Mouse (Mus musculus) limb, embryonic 13.5 days (tissue): Measurements from ENCODE around the gene Appl2. TPM values are rescaled to one million over a fixed set of nuclear protein-coding genes. Genes with fewer than 3 reads are reported as not detected.
"Not testable (repeated sequence)": the region's sequence is repeated elsewhere in the genome, so short reads cannot be mapped to it uniquely, and the experiment has no call there.

ENCODE experiments used
- ATAC-seq: fragments of 200-750 bp; cut with Nextera tagmentation; 2 replicates; pipeline ENCODE4 v1.8.0; 2017; ENCODE audit warnings: low read depth, moderate number of reproducible peaks, moderate TSS enrichment; ENCODE audit not compliant: low FRiP score
- H3K27ac ChIP-seq: fragments of 300-500 bp; sonication (generic); 2 replicates; pipeline ENCODE4 v1.5.1; 2015; ENCODE audit warnings: inconsistent platforms, mild to moderate bottlenecking, moderate library complexity
- H3K27me3 ChIP-seq: fragments of 300-500 bp; sonication (generic); 2 replicates; pipeline ENCODE4 v1.6.1; 2015; ENCODE audit warnings: mild to moderate bottlenecking, inconsistent platforms
- H3K36me3 ChIP-seq: fragments of 300-500 bp; sonication (generic); 2 replicates; pipeline ENCODE4 v1.6.1; 2015; ENCODE audit warnings: inconsistent platforms, mild to moderate bottlenecking, moderate library complexity
- H3K4me1 ChIP-seq: fragments of 300-500 bp; sonication (generic); 2 replicates; pipeline ENCODE4 v1.6.1; 2015; ENCODE audit warnings: inconsistent platforms
- H3K4me2 ChIP-seq: fragments of 300-500 bp; sonication (generic); replicated peaks from 2 replicates; pipeline ENCODE4 v1.6.1; 2015; ENCODE audit warnings: inconsistent platforms, mild to moderate bottlenecking, moderate library complexity
- H3K4me3 ChIP-seq: fragments of 300-500 bp; sonication (generic); 2 replicates; pipeline ENCODE4 v1.5.1; 2015; ENCODE audit warnings: moderate library complexity, mild to moderate bottlenecking, inconsistent platforms
- H3K9ac ChIP-seq: fragments of 300-500 bp; sonication (generic); 2 replicates; pipeline ENCODE4 v1.6.1; 2015; ENCODE audit warnings: mild to moderate bottlenecking, inconsistent platforms
- H3K9me3 ChIP-seq: fragments of 300-500 bp; sonication (generic); 2 replicates; pipeline ENCODE4 v1.6.1; 2016; ENCODE audit warnings: inconsistent platforms
- WGBS: fragments of 180-500 bp; shearing (Covaris S2); methylation state at CpG from one replicate; pipeline ENCODE4 v1.1.7; 2015; 5-methylcytosine and 5-hydroxymethylcytosine counted together
- polyA plus RNA-seq: library from polyadenylated mRNA; unstranded; fragments of >200 nt; fragmentation: Nextera tagmentation; extraction: Ambion mirVana; gene quantifications from 2 replicates; pipeline ENCODE4 v1.2.1, GENCODE M21; 2015

Appl2 gene
- 67.8 and 69.7 TPM in 2 replicates for polyA plus RNA-seq

DNA sequence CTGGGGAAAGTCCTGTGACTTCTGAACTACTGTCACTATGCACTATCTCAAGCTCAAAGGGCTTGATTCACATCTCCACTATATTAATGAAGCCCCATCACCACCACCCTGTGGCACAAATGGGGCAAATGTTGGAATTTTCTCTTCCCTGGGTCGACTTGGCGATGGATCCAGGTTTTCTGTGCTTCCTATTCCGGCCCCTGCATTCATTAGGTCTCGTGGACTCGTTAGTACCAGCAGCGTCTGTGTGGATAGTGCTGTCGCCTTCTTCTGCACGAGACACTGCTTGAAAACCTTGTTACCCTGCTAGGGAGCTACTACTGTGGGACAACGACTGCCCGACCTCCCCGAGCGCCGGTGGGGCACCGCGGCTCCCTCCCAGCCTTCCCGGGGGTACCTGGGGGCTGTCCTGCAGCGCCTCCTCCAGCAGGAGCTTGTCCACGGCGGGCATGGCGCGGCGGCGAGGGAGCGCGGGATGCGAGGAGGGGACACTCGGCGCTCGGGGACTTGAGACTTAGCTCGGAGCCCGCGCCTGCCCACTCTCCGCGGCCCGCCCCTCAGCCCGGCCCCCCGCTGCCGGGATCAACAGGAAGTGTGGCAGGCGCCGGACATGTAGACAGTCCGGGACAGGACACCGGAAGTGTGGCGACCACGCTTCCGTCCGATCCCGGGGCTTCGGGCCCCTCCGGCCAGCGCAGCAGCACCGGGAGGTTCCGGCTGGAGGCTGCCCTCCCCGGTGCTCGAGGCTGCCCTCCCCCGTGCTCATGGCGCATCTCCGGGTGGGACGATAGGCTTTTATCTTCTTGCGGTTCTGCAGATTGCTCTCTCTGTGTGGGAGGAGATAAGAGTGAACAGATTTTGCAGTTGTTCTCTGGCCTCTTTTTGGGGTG is at the start of gene Appl2:
Appl2 (minus strand) TSS at position 608 of the 890 bp plus-strand sequence.
- peak within 1 kb of the TSS; percentile 70 for H3K4me2 ChIP-seq
- H3K9me3 ChIP-seq: no peaks in the 10 kb centered on the region
- whole genome bisulfite sequencing: under 1% methylated on average over 50 of the region's 59 CpGs

DNA sequence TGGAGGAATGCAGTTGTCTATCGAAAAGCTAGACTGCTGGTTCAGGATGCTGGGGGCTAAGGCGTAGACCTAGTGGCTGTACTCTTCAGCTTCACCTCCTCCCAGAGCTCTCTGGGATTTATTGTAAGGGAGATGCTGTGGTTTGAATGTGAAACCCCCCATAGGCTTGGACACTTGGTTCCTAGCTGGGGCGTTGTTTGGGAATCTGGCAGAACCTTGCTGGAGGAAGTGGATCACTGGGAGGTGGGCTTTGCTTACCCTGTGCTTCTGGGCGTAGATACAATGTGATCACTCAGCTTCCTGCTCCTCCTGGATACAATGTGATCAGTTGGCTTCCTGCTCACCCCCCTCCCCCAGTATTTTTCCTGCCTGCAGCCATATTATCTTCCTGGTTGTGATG is 47.7 kb upstream of the Appl2 start:
- Histone ChIP-seq H3K27me3 (no peaks in the 10 kb centered on the region), H3K9me3 (no peaks in the 10 kb centered on the region), H3K9ac (no peak overlapping the region), H3K36me3 (no peaks in the 10 kb centered on the region), H3K27ac (no peak overlapping the region), H3K4me2 (no peak overlapping the region), H3K4me1 (no peaks in the 10 kb centered on the region), H3K4me3 (no peak overlapping the region)
- ATAC-seq: no peak
- 87% methylated on average over 4 of the region's 4 CpGs for WGBS

More for the DNA sequence above, at the start of gene Appl2:
- H3K27ac ChIP-seq: peak within 1 kb of the TSS; percentile 74
- peak within 1 kb of the TSS; percentile 86 for H3K4me3 ChIP-seq
- peak within 1 kb of the TSS; percentile 86 for H3K9ac ChIP-seq
- no peaks in the 10 kb centered on the region for H3K27me3 ChIP-seq
- ATAC-seq: peak; percentile 98
- no peaks in the 10 kb centered on the region for H3K36me3 ChIP-seq
- peaks cover 27% of the 10 kb centered on the region for H3K4me1 ChIP-seq

DNA sequence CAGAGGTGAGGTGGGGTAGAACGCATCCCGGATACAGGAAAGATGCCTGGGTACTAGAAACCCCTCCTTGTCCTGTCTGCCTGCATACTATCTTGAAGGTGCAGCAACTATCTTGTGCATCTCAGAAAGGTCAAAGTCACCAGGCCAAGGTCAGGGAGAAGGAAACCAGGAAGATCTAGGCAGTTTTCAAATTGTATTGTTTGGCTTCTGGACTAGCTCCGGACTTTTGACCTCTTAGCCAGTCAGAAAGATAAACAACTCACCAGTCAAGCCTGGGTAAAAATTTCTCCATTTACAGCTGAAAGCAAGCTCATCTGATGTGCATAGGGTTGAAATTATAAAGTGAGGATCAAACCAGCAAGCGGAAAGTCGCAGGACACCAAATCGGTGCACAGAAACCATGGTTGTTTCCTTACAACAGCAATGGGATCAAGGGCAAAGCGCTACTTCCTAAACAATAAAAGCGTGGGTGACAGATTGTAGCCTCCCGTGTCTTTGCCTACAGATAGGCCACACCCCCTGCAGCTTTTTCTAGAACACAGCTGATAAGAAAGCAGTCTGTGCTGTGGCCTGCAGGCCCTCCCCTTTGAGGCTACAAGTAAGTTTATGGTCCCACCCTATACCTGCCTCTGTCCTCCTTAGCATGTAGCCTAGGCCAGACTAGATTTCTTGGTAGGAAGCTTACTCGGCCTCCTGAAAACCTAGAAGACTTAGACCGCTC is 43.8 kb upstream of the Appl2 start:
- no peak overlapping the region for H3K27ac ChIP-seq
- ATAC-seq: no peak
- H3K4me1 ChIP-seq: no peaks in the 10 kb centered on the region
- no peak overlapping the region for H3K4me2 ChIP-seq
- H3K36me3 ChIP-seq: no peaks in the 10 kb centered on the region
- no peak overlapping the region for H3K9ac ChIP-seq
- no peak overlapping the region for H3K4me3 ChIP-seq
- H3K9me3 ChIP-seq: no peaks in the 10 kb centered on the region
- WGBS: 87% methylated on average over 11 of the region's 11 CpGs
- no peaks in the 10 kb centered on the region for H3K27me3 ChIP-seq

DNA sequence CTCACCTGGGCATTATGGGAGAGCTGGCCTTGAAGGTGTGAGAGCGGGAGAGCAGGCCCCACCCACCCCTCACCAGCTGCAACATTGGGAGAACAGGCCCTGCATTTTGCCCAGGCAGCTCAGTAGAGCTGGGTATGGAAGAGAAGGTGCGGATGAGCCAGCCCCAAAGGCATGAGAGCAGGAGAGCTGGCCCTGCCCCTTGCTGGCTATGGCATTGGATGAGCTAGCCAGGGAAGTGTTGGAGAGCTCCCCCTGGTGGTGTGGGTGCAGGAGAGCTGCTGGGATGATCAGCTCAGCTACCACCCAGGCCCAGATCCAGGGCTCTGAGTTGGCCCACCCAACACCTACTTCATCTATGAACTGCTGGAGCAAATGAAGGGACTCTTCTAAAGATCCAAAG is 39.7 kb upstream of the Appl2 start:
- 87% methylated on average over 2 of the region's 2 CpGs for WGBS
- ATAC-seq: no peak
- Histone ChIP-seq H3K27ac (no peak overlapping the region), H3K27me3 (no peaks in the 10 kb centered on the region), H3K4me2 (no peak overlapping the region), H3K36me3 (no peaks in the 10 kb centered on the region), H3K4me3 (no peak overlapping the region), H3K9me3 (no peaks in the 10 kb centered on the region), H3K4me1 (no peaks in the 10 kb centered on the region), H3K9ac (no peak overlapping the region)

DNA sequence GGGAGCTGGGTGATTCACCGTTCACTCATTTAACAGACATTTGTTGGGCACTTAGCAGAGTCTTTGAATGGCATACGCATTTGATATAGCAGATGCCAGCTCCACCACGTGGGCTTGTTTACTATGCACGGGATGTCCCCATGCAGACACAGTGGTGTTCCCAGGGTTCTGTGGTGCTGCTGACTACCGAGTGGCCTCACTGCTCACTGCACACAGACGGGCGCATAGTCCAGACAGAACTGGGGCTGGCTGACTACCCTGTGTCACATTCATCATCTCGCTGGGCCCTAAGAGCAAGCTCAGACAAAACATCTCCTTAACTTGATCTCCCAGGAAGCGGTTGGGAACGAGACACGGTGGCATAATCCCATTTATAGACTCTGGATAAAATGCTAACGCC is 32.8 kb upstream of the Appl2 start:
- no peak overlapping the region for H3K4me3 ChIP-seq
- H3K9me3 ChIP-seq: no peaks in the 10 kb centered on the region
- H3K4me2 ChIP-seq: no peak overlapping the region
- WGBS: 85% methylated on average over 12 of the region's 12 CpGs
- H3K9ac ChIP-seq: no peak overlapping the region
- H3K4me1 ChIP-seq: no peaks in the 10 kb centered on the region
- H3K27ac ChIP-seq: no peak overlapping the region
- no peak for ATAC-seq
- H3K36me3 ChIP-seq: no peaks in the 10 kb centered on the region
- H3K27me3 ChIP-seq: no peaks in the 10 kb centered on the region

DNA sequence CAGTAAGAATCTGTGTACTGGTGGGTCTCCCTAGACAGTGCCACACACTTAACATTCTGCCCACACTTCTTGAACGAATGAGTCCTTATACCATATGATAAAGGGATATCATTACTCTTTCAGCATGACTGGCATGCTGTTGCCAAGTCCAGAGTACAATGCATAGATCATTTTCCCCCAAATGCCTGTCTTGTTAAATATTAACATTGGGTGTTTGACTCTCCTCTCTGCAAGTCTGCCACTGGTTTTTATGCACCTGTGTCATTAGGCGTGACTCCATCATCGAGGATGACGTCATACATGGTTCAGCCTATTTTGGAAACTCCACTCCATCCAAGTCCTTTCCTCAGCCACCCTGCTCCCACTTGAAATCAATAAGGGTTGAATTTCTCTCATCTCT is 18.0 kb upstream of the Appl2 start:
- Histone ChIP-seq H3K9me3 (no peaks in the 10 kb centered on the region), H3K4me2 (no peak overlapping the region), H3K4me3 (no peak overlapping the region), H3K36me3 (no peaks in the 10 kb centered on the region), H3K27me3 (no peaks in the 10 kb centered on the region), H3K27ac (no peak overlapping the region), H3K4me1 (peaks cover 9% of the 10 kb centered on the region), H3K9ac (no peak overlapping the region)
- 90% methylated on average over 4 of the region's 4 CpGs for WGBS
- no peak for ATAC-seq

DNA sequence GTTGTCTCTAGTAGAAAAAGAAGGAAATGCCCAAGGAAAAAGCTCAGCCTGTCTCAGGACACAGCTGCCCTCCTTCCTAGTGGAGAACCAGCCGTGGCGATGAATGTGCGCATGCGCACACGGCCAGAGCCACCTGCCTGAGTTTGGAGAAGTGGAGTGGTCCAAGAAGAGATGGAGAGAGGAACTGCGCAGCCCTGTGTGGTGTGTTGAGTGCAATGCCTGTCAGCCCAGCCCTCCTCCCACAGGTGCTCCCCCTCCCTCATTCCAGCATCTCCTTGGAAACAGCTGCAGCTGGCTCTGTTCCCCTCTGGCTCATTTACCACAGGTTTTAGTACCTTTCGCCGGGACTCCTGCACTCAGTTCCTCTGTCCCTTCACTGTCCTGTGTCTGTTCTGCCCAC is 13.4 kb upstream of the Appl2 start:
- ATAC-seq: peak; percentile 54
- Histone ChIP-seq H3K4me2 (no peak overlapping the region), H3K36me3 (no peaks in the 10 kb centered on the region), H3K4me3 (no peak overlapping the region), H3K9me3 (no peaks in the 10 kb centered on the region), H3K27me3 (no peaks in the 10 kb centered on the region), H3K27ac (no peak overlapping the region), H3K4me1 (peaks cover 13% of the 10 kb centered on the region), H3K9ac (no peak overlapping the region)
- 48% methylated on average over 8 of the region's 8 CpGs for WGBS

DNA sequence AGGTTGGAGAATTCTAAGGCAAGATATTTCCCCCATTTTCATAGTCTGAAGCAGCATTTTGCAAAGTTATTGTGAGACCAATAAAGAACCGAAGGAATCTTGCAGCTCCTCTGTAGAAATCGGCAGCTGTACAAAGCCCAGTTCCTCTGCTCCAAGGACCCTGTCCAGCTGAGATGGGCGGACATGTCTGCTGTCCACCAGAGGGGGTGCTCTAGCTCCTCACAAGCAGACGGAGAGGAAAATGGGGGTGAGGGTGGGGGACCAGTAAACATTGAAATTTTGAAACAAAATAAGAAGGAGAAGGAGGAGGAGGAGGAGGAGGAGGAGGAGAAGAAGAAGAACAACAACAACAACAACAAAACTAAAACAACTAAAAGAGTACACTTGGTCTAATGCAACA is 12.1 kb upstream of the Appl2 start:
- Histone ChIP-seq H3K27me3 (no peaks in the 10 kb centered on the region), H3K4me3 (no peak overlapping the region), H3K4me2 (no peak overlapping the region), H3K36me3 (no peaks in the 10 kb centered on the region), H3K9ac (no peak overlapping the region), H3K27ac (no peak overlapping the region), H3K9me3 (no peaks in the 10 kb centered on the region), H3K4me1 (peaks cover 13% of the 10 kb centered on the region)
- WGBS: 65% methylated on average over 4 of the region's 4 CpGs
- ATAC-seq: no peak

DNA sequence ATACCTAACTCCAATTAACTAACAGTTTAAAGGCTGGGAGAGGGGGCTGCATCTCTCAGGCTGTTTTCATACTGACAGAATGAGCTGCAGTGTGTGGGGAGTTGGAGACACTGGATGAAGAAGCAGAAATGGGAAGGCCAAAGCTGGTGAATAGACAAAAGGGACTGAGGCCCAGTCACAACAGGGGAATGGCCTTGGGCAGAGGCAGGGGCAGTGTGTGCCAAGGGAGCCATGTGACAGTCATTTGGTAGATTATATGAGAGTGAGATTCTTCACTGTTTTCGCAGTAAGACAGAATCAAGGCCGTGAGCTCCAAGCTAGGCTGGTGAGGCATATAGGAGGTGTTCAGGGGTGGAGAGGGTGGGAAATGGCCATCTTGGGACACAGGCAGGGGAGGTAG is 6.1 kb upstream of the Appl2 start:
- no peak overlapping the region for H3K4me3 ChIP-seq
- H3K27me3 ChIP-seq: no peaks in the 10 kb centered on the region
- no peaks in the 10 kb centered on the region for H3K36me3 ChIP-seq
- no peak overlapping the region for H3K9ac ChIP-seq
- H3K4me2 ChIP-seq: no peak overlapping the region
- H3K9me3 ChIP-seq: no peaks in the 10 kb centered on the region
- 91% methylated on average over 2 of the region's 2 CpGs for WGBS
- H3K27ac ChIP-seq: no peak overlapping the region
- H3K4me1 ChIP-seq: no peaks in the 10 kb centered on the region
- no peak for ATAC-seq

DNA sequence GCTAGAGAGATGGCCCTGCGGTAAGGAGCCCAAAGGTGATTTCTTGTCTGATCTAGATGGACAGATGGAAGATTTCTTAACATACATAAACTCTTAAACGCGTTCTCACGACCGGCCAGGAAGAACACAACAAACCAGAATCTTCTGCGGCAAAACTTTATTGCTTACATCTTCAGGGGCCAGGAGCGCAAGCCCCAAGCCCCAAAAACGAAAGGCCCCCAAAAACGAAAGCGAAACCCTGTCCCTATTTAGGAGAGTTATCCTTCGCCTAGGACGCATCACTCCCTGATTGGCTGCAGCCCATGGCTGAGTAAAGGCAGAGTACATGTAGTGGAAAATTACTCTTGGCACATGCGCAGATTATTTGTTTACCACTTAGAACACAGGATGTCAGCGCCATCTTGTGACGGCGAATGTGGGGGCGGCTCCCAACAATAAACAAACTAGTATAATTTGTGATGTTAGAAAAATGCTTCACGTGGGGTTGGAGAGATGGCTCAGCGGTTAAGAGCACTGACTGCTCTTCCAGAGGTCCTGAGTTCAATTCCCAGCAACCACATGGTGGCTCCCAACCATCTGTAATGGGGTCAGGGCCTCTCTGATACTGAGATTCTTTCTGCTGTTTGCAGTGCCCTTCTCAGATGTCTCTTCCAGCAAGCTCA is 3.8 kb upstream of the Appl2 start:
- H3K27me3 ChIP-seq, H3K4me3 ChIP-seq, H3K4me2 ChIP-seq, H3K9me3 ChIP-seq, H3K9ac ChIP-seq, H3K27ac ChIP-seq, H3K36me3 ChIP-seq, ATAC-seq: not testable (repeated sequence)
- WGBS: 93% methylated on average over 19 of the region's 19 CpGs
- H3K4me1 ChIP-seq: peaks cover 12% of the 10 kb centered on the region

DNA sequence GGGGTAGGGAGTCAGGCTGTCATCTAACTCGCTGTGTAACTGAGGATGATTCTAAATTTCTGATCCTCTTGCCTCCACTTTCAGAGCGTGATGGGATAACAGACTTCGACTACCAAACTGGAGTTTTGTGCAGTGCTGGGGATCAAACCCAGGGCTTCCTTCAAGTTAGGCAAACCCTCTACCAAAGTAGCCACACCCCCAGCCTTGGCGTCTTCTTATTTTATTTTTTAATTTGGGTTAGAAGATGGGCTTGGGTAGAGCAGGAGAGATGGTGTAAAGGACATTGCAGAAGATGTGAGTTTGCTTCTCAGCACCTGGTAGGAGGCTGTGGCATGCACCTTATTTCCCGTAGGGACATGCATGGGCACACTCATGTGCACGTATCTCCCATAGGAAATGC is 499 bp upstream of the Appl2 start:
- no peaks in the 10 kb centered on the region for H3K9me3 ChIP-seq
- peaks cover 24% of the 10 kb centered on the region for H3K4me1 ChIP-seq
- H3K36me3 ChIP-seq: no peaks in the 10 kb centered on the region
- peak overlapping the region; percentile 86 for H3K4me3 ChIP-seq
- peak overlapping the region; percentile 86 for H3K9ac ChIP-seq
- ATAC-seq: peak; percentile 18
- H3K27me3 ChIP-seq: no peaks in the 10 kb centered on the region
- 33% methylated on average over 6 of the region's 6 CpGs for WGBS
- peak overlapping the region; percentile 48; the same call in 1 of the 2 replicates for H3K27ac ChIP-seq
- H3K4me2 ChIP-seq: peak overlapping the region; percentile 70

DNA sequence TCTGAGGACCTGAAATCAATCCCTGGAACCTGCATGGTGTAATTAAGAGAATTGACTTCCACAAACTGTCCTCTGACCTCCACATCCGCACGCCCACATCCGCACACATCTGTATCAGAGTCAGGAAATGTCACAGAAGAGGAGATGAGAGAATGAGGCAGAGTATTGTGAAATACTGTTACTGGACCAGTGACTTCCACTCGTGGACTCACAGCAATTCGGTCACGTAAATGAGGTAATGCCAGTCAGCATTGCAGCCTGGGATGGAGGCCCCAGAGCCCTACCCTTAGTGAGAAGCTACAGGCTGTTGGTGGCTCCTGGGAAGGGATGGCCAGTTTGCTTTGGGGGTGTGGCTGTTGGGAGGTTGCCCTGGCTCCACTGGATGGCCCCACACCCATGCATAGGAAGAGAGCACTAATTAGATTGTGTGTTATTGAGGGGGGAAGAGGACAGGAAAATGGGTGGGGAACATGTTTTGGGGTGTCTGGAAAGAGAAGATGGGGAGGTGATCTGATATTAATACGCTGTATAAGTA is 2.1 kb downstream of the Appl2 start:
- Histone ChIP-seq H3K27me3 (no peaks in the 10 kb centered on the region), H3K4me2 (no peak overlapping the region), H3K4me3 (no peak overlapping the region), H3K27ac (no peak overlapping the region), H3K9me3 (no peaks in the 10 kb centered on the region), H3K4me1 (peaks cover 27% of the 10 kb centered on the region), H3K36me3 (no peaks in the 10 kb centered on the region), H3K9ac (no peak overlapping the region)
- ATAC-seq: no peak
- WGBS: 90% methylated on average over 7 of the region's 7 CpGs
